Mouse (Mus musculus): ENCODE measurements around the gene Noto. TPM values are rescaled to one million over a fixed set of nuclear protein-coding genes. Genes with fewer than 3 reads are reported as not detected.

Noto gene
- polyA plus RNA-seq, 1 experiment from 2014 or later = not detected

- no peak for ATAC-seq (ENCODE audit: insufficient number of reproducible peaks, low FRiP score, low TSS enrichment, low read depth)
- Histone ChIP-seq H3K4me2 (replicated peaks) (no peak overlapping the region), H3K9me3 (replicated peaks) (no peaks in the 10 kb centered on the region), H3K4me3 (replicated peaks) (no peak overlapping the region), H3K36me3 (no peaks in the 10 kb centered on the region), H3K27me3 (0 out of 2 replicates have a peak, but pooled peaks cover 5% of the 10 kb centered on the region), H3K4me1 (no peaks in the 10 kb centered on the region), H3K27ac (replicated peaks) (no peak overlapping the region), H3K9ac (no peak overlapping the region)
- WGBS = 80% methylated on average over 5 of the region's 5 CpGs
Measured at GRCm38 (mm10) chr6:85388608-85389007, 35.1 kb upstream of the Noto start.

DNA sequence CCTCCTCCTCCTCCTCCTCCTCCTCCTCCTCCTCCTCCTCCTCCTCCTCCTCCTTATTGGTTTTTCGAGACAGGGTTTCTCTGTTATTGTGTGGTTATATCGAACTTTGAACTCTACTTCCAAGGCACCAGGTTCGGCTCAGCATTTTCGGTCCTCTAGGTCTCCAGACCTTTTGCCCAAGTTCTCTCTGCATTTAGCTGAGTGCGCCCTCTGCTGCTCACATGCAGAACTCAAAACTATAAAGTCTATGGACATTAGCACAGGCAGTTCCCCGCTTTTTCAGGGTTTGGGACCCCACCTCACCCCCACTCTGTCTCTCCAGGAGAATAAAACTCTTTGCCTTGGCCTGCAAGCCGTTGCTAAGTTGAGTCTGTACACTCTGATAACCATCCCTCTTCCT, 31.9 kb upstream of the Noto start:
- WGBS = 13% methylated on average over 6 of the region's 7 CpGs
- no peak overlapping the region for H3K27ac ChIP-seq (replicated peaks)
- no peaks in the 10 kb centered on the region for H3K27me3 ChIP-seq
- no peak overlapping the region for H3K9ac ChIP-seq
- H3K4me3 ChIP-seq (replicated peaks) = no peak overlapping the region
- no peaks in the 10 kb centered on the region for H3K36me3 ChIP-seq
- no peaks in the 10 kb centered on the region for H3K9me3 ChIP-seq (replicated peaks)
- no peaks in the 10 kb centered on the region for H3K4me1 ChIP-seq
- no peak for ATAC-seq (ENCODE audit: insufficient number of reproducible peaks, low FRiP score, low TSS enrichment, low read depth)
- no peak overlapping the region for H3K4me2 ChIP-seq (replicated peaks)

- no peak overlapping the region for H3K4me3 ChIP-seq (replicated peaks)
- WGBS = 88% methylated on average over 2 of the region's 2 CpGs
- no peaks in the 10 kb centered on the region for H3K36me3 ChIP-seq
- H3K27ac ChIP-seq (replicated peaks) = no peak overlapping the region
- no peak for ATAC-seq (ENCODE audit: insufficient number of reproducible peaks, low FRiP score, low TSS enrichment, low read depth)
- H3K9ac ChIP-seq = no peak overlapping the region
- H3K4me1 ChIP-seq = no peaks in the 10 kb centered on the region
- no peak overlapping the region for H3K4me2 ChIP-seq (replicated peaks)
- no peaks in the 10 kb centered on the region for H3K27me3 ChIP-seq
- H3K9me3 ChIP-seq (replicated peaks) = no peaks in the 10 kb centered on the region
Measured at GRCm38 (mm10) chr6:85395360-85395759, 28.3 kb upstream of the Noto start.

- no peak for ATAC-seq (ENCODE audit: insufficient number of reproducible peaks, low FRiP score, low TSS enrichment, low read depth)
- no peaks in the 10 kb centered on the region for H3K27me3 ChIP-seq
- H3K9ac ChIP-seq = no peak overlapping the region
- H3K9me3 ChIP-seq (replicated peaks) = no peaks in the 10 kb centered on the region
- no peak overlapping the region for H3K4me2 ChIP-seq (replicated peaks)
- H3K36me3 ChIP-seq = no peaks in the 10 kb centered on the region
- H3K4me3 ChIP-seq (replicated peaks) = no peak overlapping the region
- no peak overlapping the region for H3K27ac ChIP-seq (replicated peaks)
- no peaks in the 10 kb centered on the region for H3K4me1 ChIP-seq
- 38% methylated on average over 1 of the region's 1 CpGs for WGBS
Measured at GRCm38 (mm10) chr6:85397165-85397564, 26.5 kb upstream of the Noto start.

DNA sequence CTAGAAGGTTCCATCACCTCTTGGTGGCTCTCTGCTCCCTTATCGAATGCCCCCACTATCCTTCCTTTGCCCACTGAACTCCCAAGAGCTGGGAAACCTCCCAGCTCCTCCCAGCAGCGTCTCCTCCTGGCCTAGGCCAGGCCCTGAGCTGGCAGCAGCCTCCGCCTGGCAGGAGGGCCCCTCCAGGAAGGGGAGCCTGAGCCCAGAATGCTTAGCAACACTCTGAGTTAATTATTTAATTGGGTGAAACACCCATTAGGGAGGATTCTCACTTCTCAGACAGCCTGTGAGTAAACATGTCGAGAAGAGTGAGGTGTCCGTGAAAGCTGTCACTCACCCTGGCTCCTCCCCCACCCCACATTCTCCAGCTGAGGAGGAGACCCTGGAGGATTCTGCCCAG, 24.0 kb upstream of the Noto start:
- H3K4me3 ChIP-seq (replicated peaks) = no peak overlapping the region

GRCm38 (mm10) chr6:85402613-85403012, 21.1 kb upstream of the Noto start:
- Histone ChIP-seq H3K36me3 (no peaks in the 10 kb centered on the region), H3K4me3 (replicated peaks) (no peak overlapping the region), H3K4me2 (replicated peaks) (no peak overlapping the region), H3K27me3 (peaks cover 10% of the 10 kb centered on the region), H3K9me3 (replicated peaks) (no peaks in the 10 kb centered on the region), H3K4me1 (no peaks in the 10 kb centered on the region), H3K27ac (replicated peaks) (no peak overlapping the region), H3K9ac (no peak overlapping the region)
- no peak for ATAC-seq (ENCODE audit: insufficient number of reproducible peaks, low FRiP score, low TSS enrichment, low read depth)
- WGBS = 45% methylated on average over 2 of the region's 2 CpGs

More for the DNA sequence above, 24.0 kb upstream of the Noto start:
- Histone ChIP-seq H3K9ac (no peak overlapping the region), H3K4me2 (replicated peaks) (no peak overlapping the region), H3K4me1 (no peaks in the 10 kb centered on the region), H3K27me3 (no peaks in the 10 kb centered on the region), H3K9me3 (replicated peaks) (no peaks in the 10 kb centered on the region), H3K27ac (replicated peaks) (no peak overlapping the region), H3K36me3 (no peaks in the 10 kb centered on the region)
- no peak; the same call in 1 of the 2 replicates for ATAC-seq (ENCODE audit: insufficient number of reproducible peaks, low FRiP score, low TSS enrichment, low read depth)
- 27% methylated on average over 5 of the region's 5 CpGs for WGBS

DNA sequence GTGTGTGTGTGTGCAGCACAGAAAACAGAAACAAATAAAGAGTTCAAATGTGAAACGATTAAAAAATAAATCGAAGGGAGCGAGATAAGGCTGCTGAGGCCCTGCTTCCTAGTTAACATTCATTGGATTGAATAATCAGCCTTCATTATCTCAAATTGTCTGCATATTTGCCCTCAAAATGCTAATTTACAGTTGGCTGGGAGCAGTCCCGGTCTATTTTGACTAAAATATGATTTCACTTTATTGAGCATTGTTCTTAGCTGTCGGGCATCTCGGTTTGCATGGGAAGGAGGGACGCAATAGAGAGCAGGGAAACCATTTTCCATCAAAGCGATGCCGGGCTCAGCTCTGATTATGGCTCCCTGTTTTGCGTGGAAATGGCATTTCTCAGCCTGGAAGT, 20.6 kb upstream of the Noto start:
- H3K27ac ChIP-seq (replicated peaks) = no peak overlapping the region
- ATAC-seq (ENCODE audit: insufficient number of reproducible peaks, low FRiP score, low TSS enrichment, low read depth) = no peak
- peaks cover 14% of the 10 kb centered on the region for H3K27me3 ChIP-seq
- H3K4me2 ChIP-seq (replicated peaks) = no peak overlapping the region
- WGBS = 73% methylated on average over 10 of the region's 10 CpGs
- H3K4me1 ChIP-seq = no peaks in the 10 kb centered on the region
- no peak overlapping the region for H3K4me3 ChIP-seq (replicated peaks)
- H3K9me3 ChIP-seq (replicated peaks) = no peaks in the 10 kb centered on the region
- no peak overlapping the region for H3K9ac ChIP-seq
- H3K36me3 ChIP-seq = no peaks in the 10 kb centered on the region

DNA sequence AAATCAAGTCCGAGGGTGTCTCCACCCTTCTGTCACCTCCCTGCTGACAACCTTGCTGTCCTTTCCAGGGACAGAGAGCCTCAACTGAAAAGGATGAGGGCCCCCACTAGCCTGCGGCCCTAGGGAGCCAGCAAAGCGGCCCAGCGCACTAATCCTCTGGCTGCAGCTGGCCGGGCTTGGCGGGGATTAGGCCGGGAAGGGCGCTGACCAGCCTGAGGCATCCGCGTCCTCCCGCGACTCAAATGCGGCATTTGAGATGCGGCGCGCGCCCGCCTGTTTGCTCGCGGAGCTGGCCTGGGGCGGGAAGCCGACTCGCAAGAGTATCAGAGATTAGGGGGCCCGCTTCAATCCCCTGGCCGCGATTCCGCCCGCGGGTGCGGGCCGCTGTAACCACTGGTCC, 14.7 kb upstream of the Noto start:
- no peaks in the 10 kb centered on the region for H3K36me3 ChIP-seq
- no peaks in the 10 kb centered on the region for H3K9me3 ChIP-seq (replicated peaks)
- peak overlapping the region; percentile 16 for H3K4me3 ChIP-seq (replicated peaks)
- H3K4me2 ChIP-seq (replicated peaks) = peak overlapping the region; percentile 30; the same call in 1 of the 2 replicates
- no peak for ATAC-seq (ENCODE audit: insufficient number of reproducible peaks, low FRiP score, low TSS enrichment, low read depth)
- H3K27ac ChIP-seq (replicated peaks) = no peak overlapping the region
- peaks cover 13% of the 10 kb centered on the region for H3K4me1 ChIP-seq
- WGBS = 2% methylated on average over 31 of the region's 31 CpGs
- peaks cover 41% of the 10 kb centered on the region for H3K27me3 ChIP-seq
- H3K9ac ChIP-seq = no peak overlapping the region

- peak; percentile 77 for ATAC-seq (ENCODE audit: insufficient number of reproducible peaks, low FRiP score, low TSS enrichment, low read depth)
- WGBS = 10% methylated on average over 13 of the region's 13 CpGs
- Histone ChIP-seq H3K36me3 (no peaks in the 10 kb centered on the region), H3K9ac (no peak overlapping the region), H3K9me3 (replicated peaks) (no peaks in the 10 kb centered on the region), H3K4me1 (peaks cover 13% of the 10 kb centered on the region), H3K27ac (replicated peaks) (no peak overlapping the region), H3K4me3 (replicated peaks) (no peak overlapping the region), H3K27me3 (peaks cover 38% of the 10 kb centered on the region), H3K4me2 (replicated peaks) (no peak overlapping the region)
Measured at GRCm38 (mm10) chr6:85410771-85411273, 12.9 kb upstream of the Noto start.

DNA sequence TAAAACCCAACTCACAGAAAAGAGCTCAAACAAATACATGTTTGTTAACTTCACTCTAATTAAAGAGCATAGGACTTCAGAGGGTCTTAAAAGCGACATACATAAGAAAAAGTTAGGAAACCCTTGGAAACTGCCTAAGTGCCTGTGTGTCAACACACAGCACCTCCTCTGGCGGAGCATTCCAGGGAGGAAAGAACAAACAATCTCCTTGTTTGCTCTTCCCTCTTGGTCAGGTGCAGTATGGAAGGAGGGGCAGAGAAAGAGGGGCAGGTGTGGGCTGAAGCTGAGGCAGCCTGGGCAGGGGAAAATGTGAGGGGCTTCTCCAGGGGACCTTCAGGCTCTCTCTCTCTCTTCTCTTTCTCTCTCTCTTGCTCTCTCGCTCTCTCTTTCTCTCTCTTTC, 7.9 kb upstream of the Noto start:
- no peak overlapping the region for H3K27ac ChIP-seq (replicated peaks)
- H3K9ac ChIP-seq = no peak overlapping the region
- no peaks in the 10 kb centered on the region for H3K36me3 ChIP-seq
- no peak overlapping the region for H3K4me3 ChIP-seq (replicated peaks)
- no peak for ATAC-seq (ENCODE audit: insufficient number of reproducible peaks, low FRiP score, low TSS enrichment, low read depth)
- 0 out of 2 replicates have a peak, but pooled peaks cover under 1% of the 10 kb centered on the region for H3K4me1 ChIP-seq
- H3K9me3 ChIP-seq (replicated peaks) = no peaks in the 10 kb centered on the region
- 61% methylated on average over 3 of the region's 3 CpGs for WGBS
- no peak overlapping the region for H3K4me2 ChIP-seq (replicated peaks)
- no peaks in the 10 kb centered on the region for H3K27me3 ChIP-seq

GRCm38 (mm10) chr6:85419150-85419549, 4.5 kb upstream of the Noto start:
- no peak overlapping the region for H3K4me3 ChIP-seq (replicated peaks)
- no peak overlapping the region for H3K9ac ChIP-seq
- no peak overlapping the region for H3K4me2 ChIP-seq (replicated peaks)
- no peak for ATAC-seq (ENCODE audit: insufficient number of reproducible peaks, low FRiP score, low TSS enrichment, low read depth)
- no peaks in the 10 kb centered on the region for H3K36me3 ChIP-seq
- no peak overlapping the region for H3K27ac ChIP-seq (replicated peaks)
- WGBS = 71% methylated on average over 2 of the region's 2 CpGs
- peaks cover 10% of the 10 kb centered on the region for H3K27me3 ChIP-seq
- H3K4me1 ChIP-seq = no peaks in the 10 kb centered on the region
- no peaks in the 10 kb centered on the region for H3K9me3 ChIP-seq (replicated peaks)

DNA sequence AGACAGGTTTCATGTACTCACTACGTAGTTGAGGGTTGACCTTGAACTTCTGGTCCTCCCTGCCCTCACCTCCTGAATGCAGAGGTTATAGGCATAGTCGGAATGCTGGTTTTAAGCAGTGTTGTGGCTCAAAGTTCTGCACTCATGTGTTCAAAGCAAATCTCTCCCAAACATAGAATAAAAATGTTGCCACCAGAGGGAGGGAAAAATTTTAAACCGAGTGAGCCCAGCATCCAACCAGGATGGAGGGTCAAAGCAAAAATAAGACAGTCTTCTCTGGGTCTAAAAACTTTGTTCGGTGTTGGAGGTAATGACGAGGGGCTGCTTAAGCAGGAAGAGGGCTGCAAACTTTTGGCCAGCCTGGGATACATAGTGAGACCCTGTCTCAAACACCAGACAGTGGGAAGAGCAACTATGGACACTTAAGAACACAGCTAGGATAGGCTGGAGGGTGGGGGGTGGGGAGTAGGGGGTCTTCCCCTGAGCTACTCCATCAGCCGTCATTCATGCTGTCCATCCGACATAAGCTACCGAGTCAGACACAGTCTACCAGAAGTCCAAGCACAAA, 7.7 kb downstream of the Noto start:
- H3K27ac ChIP-seq (replicated peaks) = 0 out of 2 replicates have a peak overlapping the region, but pooled peaks have one; percentile 12
- H3K9me3 ChIP-seq (replicated peaks) = no peaks in the 10 kb centered on the region
- H3K9ac ChIP-seq = peak overlapping the region; percentile 68
- peak overlapping the region; percentile 81 for H3K4me2 ChIP-seq (replicated peaks)
- 35% methylated on average over 8 of the region's 8 CpGs for WGBS
- no peaks in the 10 kb centered on the region for H3K27me3 ChIP-seq
- H3K4me1 ChIP-seq = 0 out of 2 replicates have a peak, but pooled peaks cover 6% of the 10 kb centered on the region
- peak overlapping the region; percentile 96 for H3K4me3 ChIP-seq (replicated peaks)
- H3K36me3 ChIP-seq = no peaks in the 10 kb centered on the region
- peak; percentile 53; the same call in 1 of the 2 replicates for ATAC-seq (ENCODE audit: insufficient number of reproducible peaks, low FRiP score, low TSS enrichment, low read depth)

Measured in embryonic facial prominence, embryonic 15.5 days (tissue).